Mouse (Mus musculus): Measurements from ENCODE around the gene Rpl36.

GRCm38 (mm10) chr17:56616725-56617124, 3.5 kb downstream of the Rpl36 start:
- TF ChIP-seq POLR2A (IDR thresholded peaks at IDR 0.05; ENCODE audit: control insufficient read depth, low read depth, low read length) (no peak), CTCF (IDR thresholded peaks at IDR 0.05; ENCODE audit: control insufficient read depth, insufficient read depth, insufficient replicate concordance, low read depth, low read length) (no peak)

All from testis, adult 2 months (tissue).